Mouse (Mus musculus) central nervous system, embryonic 14 days (tissue): ENCODE results near the gene Esp36. TPM values are rescaled to one million over a fixed set of nuclear protein-coding genes. Genes with fewer than 3 reads are reported as not detected.

Experiments used
- polyA plus RNA-seq: library from polyadenylated mRNA; depleted of rRNA; stranded (reverse); fragments of >200 nt; gene quantifications from 2 replicates; pipeline ENCODE4 v1.2.3, GENCODE M21; 2012; rRNA removed

The Esp36 gene
- not detected in 2 replicates for polyA plus RNA-seq

GRCm38 (mm10) chr17:38420085-38420484 lies at the start of gene Esp36:
TSS of gene Esp36 (minus strand) at chr17:38420185.

Other genes with a start within 250 kb of the Esp36 start
- not detected in 2 replicates for gene Olfr134, start 248.8 kb downstream of the Esp36 start, polyA plus RNA-seq
- gene Olfr135, start 215.8 kb downstream of the Esp36 start, polyA plus RNA-seq, result not detected in 2 replicates
- not detected in 2 replicates for gene Olfr138, start 159.2 kb downstream of the Esp36 start, polyA plus RNA-seq
- not detected in 2 replicates for gene Olfr137, start 112.6 kb downstream of the Esp36 start, polyA plus RNA-seq
- gene Olfr136, start 90.4 kb downstream of the Esp36 start, polyA plus RNA-seq, result not detected in 2 replicates
- not detected in 2 replicates for gene Esp34, start 134.0 kb upstream of the Esp36 start, polyA plus RNA-seq
- gene Esp31, start 219.3 kb upstream of the Esp36 start, polyA plus RNA-seq, result not detected in 2 replicates